In the genomic region with DNA sequence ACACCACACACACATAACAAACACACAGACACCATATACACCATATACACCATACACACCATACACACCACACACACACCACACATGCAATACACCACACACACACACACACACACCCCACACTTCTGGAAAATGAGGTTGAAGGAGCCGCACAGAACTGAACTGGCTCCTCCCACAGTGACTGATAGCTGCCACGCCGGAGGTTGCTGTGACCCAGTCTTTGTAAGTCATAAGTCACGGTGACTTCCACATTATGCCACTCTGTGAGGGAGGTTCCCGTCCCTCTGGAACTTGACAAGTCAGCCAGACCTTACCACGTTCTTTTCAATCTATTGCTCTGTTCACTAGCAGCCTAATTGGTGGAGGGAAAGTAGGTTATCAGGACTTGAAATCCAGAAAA, we compare ENCODE assay signal across 23 mouse cellular contexts. TPM values are rescaled to one million over a fixed set of nuclear protein-coding genes. Genes with fewer than 3 reads are reported as not detected.
DNase-seq lines count a peak whose midpoint lies in the region; ATAC-seq and TF ChIP-seq lines count a peak whose summit lies in the region.
"Had no signal": no experiment of that assay in that cellular context is flagged by ENCODE, and none has a peak within 500 bp of the region (broad histone marks: within the 10 kb centered on the region; RNA-seq: fewer than 3 reads in every experiment).

No protein-coding gene starts in this region.

- H3K36me3 ChIP-seq in intestine, postnatal 0 days (ENCODE audit: control insufficient read depth, insufficient read depth), result no peaks in the 10 kb centered on the region
- H3K36me3 ChIP-seq in intestine, embryonic 16.5 days (ENCODE audit: control insufficient read depth, insufficient read depth, low read length), result no peaks in the 10 kb centered on the region
- H3K36me3 ChIP-seq in heart, embryonic 12.5 days, result no peaks in the 10 kb centered on the region
- H3K36me3 ChIP-seq: embryonic facial prominence, embryonic 10.5 days; heart, embryonic 13.5 days; hindbrain, embryonic 13.5 days; intestine, embryonic 15.5 days had no signal

- H3K27me3 ChIP-seq in intestine, postnatal 0 days (replicated peaks; ENCODE audit: control insufficient read depth, insufficient read depth, low read length), result no peaks in the 10 kb centered on the region
- H3K27me3 ChIP-seq in intestine, embryonic 16.5 days (replicated peaks; ENCODE audit: control insufficient read depth, insufficient read depth, low read length), result no peaks in the 10 kb centered on the region
- H3K27me3 ChIP-seq in heart, embryonic 12.5 days (replicated peaks), result peaks cover 10% of the 10 kb centered on the region; the same call in 1 of the 2 replicates
- H3K27me3 ChIP-seq: CH12.LX; intestine, embryonic 15.5 days had no signal

- no peak overlapping the region for H3K4me2 ChIP-seq in intestine, postnatal 0 days (replicated peaks; ENCODE audit: low read depth)
- H3K4me2 ChIP-seq in intestine, embryonic 16.5 days (ENCODE audit: low read depth, low read length), result no peak overlapping the region
- no peak overlapping the region for H3K4me2 ChIP-seq in heart, embryonic 12.5 days
- H3K4me2 ChIP-seq: heart, embryonic 13.5 days; hindbrain, embryonic 13.5 days; intestine, embryonic 15.5 days had no signal

- TF ChIP-seq CTCF in intestine, postnatal 0 days (IDR thresholded peaks at IDR 0.05; ENCODE audit: low read depth), result no peak

- no peaks in the 10 kb centered on the region for H3K4me1 ChIP-seq in intestine, postnatal 0 days (replicated peaks; ENCODE audit: control insufficient read depth, insufficient read depth, low read length)
- 0 out of 2 replicates have a peak, but pooled peaks cover 3% of the 10 kb centered on the region for H3K4me1 ChIP-seq in intestine, embryonic 16.5 days (ENCODE audit: control insufficient read depth, insufficient read depth, low read length)
- H3K4me1 ChIP-seq in heart, embryonic 12.5 days (replicated peaks), result peaks cover 15% of the 10 kb centered on the region; the same call in 1 of the 2 replicates
- H3K4me1 ChIP-seq: intestine, embryonic 15.5 days had no signal

- 58% methylated on average over 6 of the region's 6 CpGs for WGBS in intestine, postnatal 0 days
- 69% methylated on average over 6 of the region's 6 CpGs for WGBS in intestine, embryonic 16.5 days
- 64% methylated on average over 6 of the region's 6 CpGs for WGBS in heart, embryonic 12.5 days

- no peak overlapping the region for H3K27ac ChIP-seq in intestine, postnatal 0 days (ENCODE audit: low read depth, low read length)
- no peak overlapping the region for H3K27ac ChIP-seq in intestine, embryonic 16.5 days (ENCODE audit: low read length)
- no peak overlapping the region for H3K27ac ChIP-seq in heart, embryonic 12.5 days (ENCODE audit: poor library complexity, severe bottlenecking)
- H3K27ac ChIP-seq: embryonic facial prominence, embryonic 10.5 days; heart, adult 2 months; heart, embryonic 13.5 days; hindbrain, embryonic 13.5 days; intestine, embryonic 15.5 days had no signal

- no peaks in the 10 kb centered on the region for H3K9me3 ChIP-seq in intestine, postnatal 0 days (ENCODE audit: control insufficient read depth)
- H3K9me3 ChIP-seq in intestine, embryonic 16.5 days (ENCODE audit: control insufficient read depth, low read length), result no peaks in the 10 kb centered on the region
- no peaks in the 10 kb centered on the region; the same call in none of the 2 replicates for H3K9me3 ChIP-seq in heart, embryonic 12.5 days (replicated peaks)
- H3K9me3 ChIP-seq: hindbrain, embryonic 13.5 days had no signal

- no peak overlapping the region for H3K4me3 ChIP-seq in intestine, postnatal 0 days (ENCODE audit: low read depth, low read length)
- H3K4me3 ChIP-seq in intestine, embryonic 16.5 days (ENCODE audit: low read length), result no peak overlapping the region
- H3K4me3 ChIP-seq in heart, embryonic 12.5 days, result no peak overlapping the region
- H3K4me3 ChIP-seq: embryonic facial prominence, embryonic 10.5 days; heart, adult 2 months; heart, embryonic 13.5 days; hindbrain, embryonic 13.5 days; intestine, embryonic 15.5 days had no signal

- H3K9ac ChIP-seq in intestine, postnatal 0 days (ENCODE audit: low read depth, low read length), result no peak overlapping the region
- no peak overlapping the region for H3K9ac ChIP-seq in intestine, embryonic 16.5 days (ENCODE audit: low read depth, low read length)
- no peak overlapping the region for H3K9ac ChIP-seq in heart, embryonic 12.5 days
- H3K9ac ChIP-seq: heart, embryonic 13.5 days; hindbrain, embryonic 13.5 days; intestine, embryonic 15.5 days had no signal

- DNase-seq in spleen, postnatal 10 days (ENCODE audit: low spot score in 2 of 2), result no peak
- DNase-seq: adrenal gland, postnatal 10 days; cerebellum, adult 11-12 months; cerebellum, adult 9-11 months; cerebellum, postnatal 36 days; heart, adult 2 months; heart, postnatal 36 days had no signal

- peak; percentile 45; the same call in 1 of the 2 replicates for ATAC-seq in intestine, postnatal 0 days
- no peak for ATAC-seq in intestine, embryonic 16.5 days
- peak; percentile 66 to 72; a peak in 3 of 4 replicates for ATAC-seq in hematopoietic stem cell, adult 5-6 weeks (replicated peaks in 1 of 2; ENCODE audit: insufficient read depth in 1 of 2, low FRiP score in 2 of 2, low TSS enrichment in 1 of 2, low read depth in 1 of 2, poor library complexity in 2 of 2, severe bottlenecking in 2 of 2)
- peak; percentile 42; the same call in 1 of the 2 replicates for ATAC-seq in megakaryocyte-erythroid progenitor cell, adult 5-6 weeks (replicated peaks; ENCODE audit: low FRiP score, low TSS enrichment, poor library complexity, severe bottlenecking)
- ATAC-seq in heart, embryonic 12.5 days (ENCODE audit: insufficient number of reproducible peaks, low FRiP score), result no peak
- ATAC-seq: forebrain, embryonic 14.5 days; intestine, embryonic 15.5 days had no signal

RNA-seq across cellular contexts. Expression of a gene that starts 1.6 kb away (rescaled TPM):
- polyA plus RNA-seq in intestine, postnatal 0 days (2015; fragmentation: Nextera tagmentation; extraction: Ambion mirVana), result 0.16 and 0.27 TPM in 2 replicates
- polyA plus RNA-seq in intestine, embryonic 16.5 days (2015; fragmentation: Nextera tagmentation; extraction: Ambion mirVana), result 0.57 and 0.88 TPM in 2 replicates
- not detected in 2 replicates for total RNA-seq in hematopoietic stem cell, adult 5-6 weeks (2017)
- total RNA-seq in megakaryocyte-erythroid progenitor cell, adult 5-6 weeks (2014; fragmentation: Nextera tagmentation), result not detected in 2 replicates
- total RNA-seq in megakaryocyte-erythroid progenitor cell, adult 5-6 weeks (2017), result not detected in 2 replicates
- not detected in 2 replicates for polyA plus RNA-seq in heart, embryonic 12.5 days (2016; fragmentation: Nextera tagmentation; extraction: Ambion mirVana)
- total RNA-seq: heart, adult 2 months; heart, postnatal 36 days had no signal
- polyA plus RNA-seq: heart, embryonic 13.5 days; heart, postnatal 0 days had no signal

RNA-seq across cellular contexts. Expression of a gene that starts 23.5 kb away (rescaled TPM):
- 19.8 and 22.4 TPM in 2 replicates for polyA plus RNA-seq in intestine, postnatal 0 days (2015; fragmentation: Nextera tagmentation; extraction: Ambion mirVana)
- 30.8 and 32.2 TPM in 2 replicates for polyA plus RNA-seq in intestine, embryonic 16.5 days (2015; fragmentation: Nextera tagmentation; extraction: Ambion mirVana)
- total RNA-seq in hematopoietic stem cell, adult 5-6 weeks (2017), result 5.8 and 14.8 TPM in 2 replicates
- 1.1 and 2.9 TPM in 2 replicates for total RNA-seq in megakaryocyte-erythroid progenitor cell, adult 5-6 weeks (2014; fragmentation: Nextera tagmentation)
- total RNA-seq in megakaryocyte-erythroid progenitor cell, adult 5-6 weeks (2017), result 2.1 and 5.6 TPM in 2 replicates
- polyA plus RNA-seq in heart, embryonic 12.5 days (2016; fragmentation: Nextera tagmentation; extraction: Ambion mirVana), result 4.8 and 6.6 TPM in 2 replicates

RNA-seq across cellular contexts. Expression of a gene that starts 39.3 kb away (rescaled TPM):
- not detected in 2 replicates for polyA plus RNA-seq in intestine, postnatal 0 days (2015; fragmentation: Nextera tagmentation; extraction: Ambion mirVana)
- not detected in 2 replicates for polyA plus RNA-seq in intestine, embryonic 16.5 days (2015; fragmentation: Nextera tagmentation; extraction: Ambion mirVana)
- total RNA-seq in hematopoietic stem cell, adult 5-6 weeks (2017), result not detected in 2 replicates
- total RNA-seq in megakaryocyte-erythroid progenitor cell, adult 5-6 weeks (2014; fragmentation: Nextera tagmentation), result not detected in 2 replicates
- not detected in 2 replicates for total RNA-seq in megakaryocyte-erythroid progenitor cell, adult 5-6 weeks (2017)
- polyA plus RNA-seq in heart, embryonic 12.5 days (2016; fragmentation: Nextera tagmentation; extraction: Ambion mirVana), result not detected in 2 replicates
- total RNA-seq: CH12.LX; gastrocnemius, adult 8-10 months; gastrocnemius, postnatal 4 days; heart, adult 2 months; heart, postnatal 36 days had no signal
- polyA plus RNA-seq: brain, embryonic 14.5 days; embryonic facial prominence, embryonic 10.5 days; embryonic facial prominence, embryonic 14.5 days; forebrain, embryonic 14.5 days; heart, adult 2 months; heart, embryonic 13.5 days; heart, postnatal 0 days; hindbrain, embryonic 13.5 days; intestine, embryonic 15.5 days had no signal

RNA-seq across cellular contexts. Expression of a gene that starts 55.8 kb away (rescaled TPM):
- 15.8 and 17.3 TPM in 2 replicates for polyA plus RNA-seq in intestine, postnatal 0 days (2015; fragmentation: Nextera tagmentation; extraction: Ambion mirVana)
- 32.8 and 35.8 TPM in 2 replicates for polyA plus RNA-seq in intestine, embryonic 16.5 days (2015; fragmentation: Nextera tagmentation; extraction: Ambion mirVana)
- 60.2 and 62.2 TPM in 2 replicates for total RNA-seq in hematopoietic stem cell, adult 5-6 weeks (2017)
- total RNA-seq in megakaryocyte-erythroid progenitor cell, adult 5-6 weeks (2014; fragmentation: Nextera tagmentation), result 51.6 and 66.7 TPM in 2 replicates
- 91.7 and 93.5 TPM in 2 replicates for total RNA-seq in megakaryocyte-erythroid progenitor cell, adult 5-6 weeks (2017)
- polyA plus RNA-seq in heart, embryonic 12.5 days (2016; fragmentation: Nextera tagmentation; extraction: Ambion mirVana), result 28.5 and 29.0 TPM in 2 replicates

Comparison
In these comparisons a context has a peak if more than half of its experiments do, and no peak if none do; other contexts are left out.
1. ATAC-seq: peak in intestine, postnatal 0 days (single experiment), hematopoietic stem cell, adult 5-6 weeks (2 of 2) and megakaryocyte-erythroid progenitor cell, adult 5-6 weeks (single experiment); none in intestine, embryonic 16.5 days (single experiment) and heart, embryonic 12.5 days (single experiment).